ENCODE assay signal across 7 mouse cellular contexts in the genomic region with DNA sequence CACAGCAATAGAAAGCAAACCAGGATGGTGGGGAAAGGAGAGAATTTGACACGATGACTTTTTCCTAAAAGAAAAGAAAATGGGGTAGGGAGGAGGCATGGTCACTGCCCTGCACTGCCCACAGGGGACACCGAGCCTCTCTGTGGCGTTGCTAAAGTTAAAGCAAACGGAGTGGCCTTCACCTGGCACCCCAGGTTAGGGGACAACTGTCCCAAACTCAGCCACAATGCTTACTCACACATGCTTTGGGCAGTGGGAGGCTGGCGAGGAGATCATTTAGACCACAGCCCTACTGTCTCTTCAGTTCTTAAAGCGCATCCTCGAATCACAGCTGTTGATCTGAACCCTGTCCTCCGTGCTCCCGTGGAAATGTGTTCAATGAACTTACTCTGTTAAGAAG. TPM values are rescaled to one million over a fixed set of nuclear protein-coding genes. Genes with fewer than 3 reads are reported as not detected.
ATAC-seq and TF ChIP-seq lines count a peak whose summit lies in the region.
"Had no signal": no experiment of that assay in that cellular context is flagged by ENCODE, and none has a peak within 500 bp of the region (broad histone marks: within the 10 kb centered on the region; RNA-seq: fewer than 3 reads in every experiment).

No protein-coding gene starts in this region.

- H3K4me3 ChIP-seq in myocyte = no peak overlapping the region

- no peak for TF ChIP-seq POLR2A in myocyte (IDR thresholded peaks at IDR 0.05; ENCODE audit: insufficient read length, low read depth)

- H3ac ChIP-seq in myocyte (ENCODE audit: control insufficient read depth, insufficient read length) = no peak overlapping the region

- no peaks in the 10 kb centered on the region for H3K27me3 ChIP-seq in myocyte (ENCODE audit: control insufficient read depth, insufficient read depth, insufficient read length)
- H3K27me3 ChIP-seq: CH12.LX, Patski had no signal

- no peaks in the 10 kb centered on the region for H3K79me2 ChIP-seq in myocyte (ENCODE audit: control insufficient read depth, insufficient read depth)

- no peaks in the 10 kb centered on the region for H3K36me3 ChIP-seq in myocyte (ENCODE audit: control insufficient read depth, insufficient read depth)
- H3K36me3 ChIP-seq: G1E had no signal

- no peak overlapping the region for H3K4me2 ChIP-seq in myocyte (ENCODE audit: low read depth)

- no peak for ATAC-seq in inflammation-experienced regulatory T-cells, adult 6 months
- ATAC-seq: activated CD4-positive, CD25-positive, alpha-beta regulatory T cell, adult 4 months; CD4-positive, CD25-positive, alpha-beta regulatory T cell, adult 4 months; Patski had no signal

TF ChIP-seq in myocyte, 11 proteins besides CTCF, POLR2A, EP300 and RAD21:
- peak in 1 of 3 experiments; percentile 78 for TF ChIP-seq MYOG (IDR thresholded peaks at IDR 0.05; ENCODE audit: control insufficient read depth in 1 of 3, insufficient read depth in 1 of 3, insufficient read length in 2 of 3, low read depth in 2 of 3)
- TF ChIP-seq MAX (IDR thresholded peaks at IDR 0.05; ENCODE audit: low read depth) = no peak
- TF ChIP-seq MYOD1 (IDR thresholded peaks at IDR 0.05; ENCODE audit: control insufficient read depth in 1 of 3, insufficient read length in 2 of 3, low read depth in 2 of 3) = peak in 2 of 3 experiments; percentile 14 to 85
- TF ChIP-seq TCF12 (IDR thresholded peaks at IDR 0.05; ENCODE audit: insufficient read depth, poor library complexity, severe bottlenecking) = peak; percentile 12
- no peak for TF ChIP-seq E2F4 (IDR thresholded peaks at IDR 0.05; ENCODE audit: insufficient read depth)
- TF ChIP-seq CEBPB (IDR thresholded peaks at IDR 0.05; ENCODE audit: insufficient read depth, poor library complexity, severe bottlenecking) = no peak
TF ChIP-seq in myocyte: peak in this region for 3.

RNA-seq across cellular contexts. Expression of a gene that starts 55.3 kb away (rescaled TPM):
- 72.9 TPM for polyA plus RNA-seq in myocyte (2012; fragmentation: generic; extraction: Trizol)
- under 1 TPM; 0.37 to 0.59 (median 0.58) TPM for polyA plus RNA-seq in inflammation-experienced regulatory T-cells, adult 6 months (2017; shearing (Covaris generic))
- polyA plus RNA-seq: activated CD4-positive, CD25-positive, alpha-beta regulatory T cell, adult 4 months; G1E had no signal

Comparison
In these comparisons a context has a peak if more than half of its experiments do, and no peak if none do; other contexts are left out.
1. RNA of a gene that starts 55.3 kb away (polyA plus RNA-seq): 72.9 TPM in myocyte (single experiment); 0.37 to 0.59 TPM in inflammation-experienced regulatory T-cells, adult 6 months; every median in the first group is over 10 times any median in the second.